Mouse (Mus musculus) thymus, postnatal 36 days (tissue): ENCODE results near the gene Plekha6.
"Not testable (repeated sequence)": the region's sequence is repeated elsewhere in the genome, so short reads cannot be mapped to it uniquely, and the experiment has no call there.

Experiments used
- DNase-seq, 2 experiments: peaks; one replicate each; pipeline ENCODE4 v3.0.0; 2022; ENCODE audit warnings: mixed read lengths in 2 of 2

Plekha6 gene

DNA sequence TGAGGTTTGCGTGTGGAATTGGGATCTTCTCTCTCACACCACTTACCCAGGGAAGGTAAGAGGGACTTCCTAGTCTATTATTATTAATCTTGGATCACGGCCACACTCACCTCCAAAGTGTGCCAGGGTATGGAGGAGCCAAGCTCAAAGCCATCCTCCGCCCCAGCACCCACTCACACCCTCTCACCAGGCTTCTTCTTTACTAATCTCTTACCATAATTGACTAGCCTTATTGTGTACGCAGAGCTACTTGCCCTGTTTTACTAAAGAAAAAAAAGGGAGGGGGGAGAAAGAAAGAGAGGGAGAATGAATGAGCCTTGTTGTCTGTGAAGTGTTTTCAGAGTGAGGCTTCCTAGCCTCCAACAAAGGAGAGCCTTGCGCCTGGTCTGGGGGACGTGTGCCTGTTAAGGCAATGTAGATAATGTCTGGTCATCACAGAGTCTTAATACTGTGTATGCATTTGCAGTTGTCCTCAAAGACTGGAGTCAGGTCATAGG lies 164.3 kb downstream of the Plekha6 start:
- no peak for DNase-seq

GRCm38 (mm10) chr1:133328896-133329637 lies 165.1 kb downstream of the Plekha6 start:
- no peak for DNase-seq

DNA sequence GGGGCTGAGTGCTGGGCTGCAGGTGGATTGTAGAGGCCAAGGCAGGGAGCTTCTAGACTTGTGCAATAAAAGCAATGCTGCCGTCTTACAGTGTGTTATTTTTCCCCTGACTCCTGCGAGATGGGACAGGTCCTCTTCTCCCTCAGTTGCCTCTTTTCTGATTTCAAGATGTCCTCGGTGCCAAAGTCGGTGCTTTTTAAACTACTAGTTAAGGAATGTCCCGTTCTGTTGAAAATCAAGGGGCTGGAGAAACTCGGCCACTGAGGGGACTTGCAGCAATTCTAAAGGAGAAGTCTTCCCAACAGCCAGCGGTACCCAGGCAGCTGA lies 165.6 kb downstream of the Plekha6 start:
- no peak for DNase-seq

GRCm38 (mm10) chr1:133331142-133331541 lies 167.1 kb downstream of the Plekha6 start:
- DNase-seq: no peak

DNA sequence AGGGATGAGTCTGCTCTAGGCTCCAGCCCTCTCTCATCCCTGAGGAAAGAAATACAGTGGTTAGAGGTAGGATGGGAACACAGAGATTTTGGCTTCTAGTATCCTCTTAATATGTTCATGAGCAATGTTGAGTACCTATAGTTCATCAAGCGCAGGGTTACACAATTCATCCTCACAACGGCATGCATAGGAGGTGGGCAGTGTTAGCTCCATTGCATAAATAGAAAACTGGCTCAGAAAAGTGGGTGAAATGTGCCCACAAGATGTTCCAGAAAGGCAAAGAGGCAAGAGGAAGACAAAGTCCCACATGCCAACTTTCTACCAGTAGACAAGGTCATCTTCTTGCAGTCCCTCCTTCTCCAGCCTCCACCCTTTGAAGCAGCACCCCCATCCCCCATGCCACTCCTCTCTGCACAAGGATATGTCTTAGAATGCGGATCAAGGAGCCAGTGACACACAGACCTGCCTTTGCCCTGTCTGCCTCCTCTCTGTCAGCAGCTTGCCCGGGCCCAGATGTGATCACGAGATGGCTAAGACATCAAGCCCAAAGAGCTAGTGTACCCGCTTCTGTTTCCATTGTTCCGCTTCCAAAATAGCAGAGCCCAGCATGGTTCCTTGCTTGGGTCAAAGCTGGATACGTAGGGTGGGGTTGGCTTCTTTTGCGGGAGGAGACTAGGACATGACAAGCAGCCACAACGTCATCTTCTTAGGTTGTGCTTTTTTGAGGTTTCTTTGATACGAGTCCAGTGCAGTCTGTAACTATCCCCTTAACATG lies 168.8 kb downstream of the Plekha6 start:
- DNase-seq: no peak

- no peak for DNase-seq
Measured at GRCm38 (mm10) chr1:133333937-133334336, 169.9 kb downstream of the Plekha6 start.

DNA sequence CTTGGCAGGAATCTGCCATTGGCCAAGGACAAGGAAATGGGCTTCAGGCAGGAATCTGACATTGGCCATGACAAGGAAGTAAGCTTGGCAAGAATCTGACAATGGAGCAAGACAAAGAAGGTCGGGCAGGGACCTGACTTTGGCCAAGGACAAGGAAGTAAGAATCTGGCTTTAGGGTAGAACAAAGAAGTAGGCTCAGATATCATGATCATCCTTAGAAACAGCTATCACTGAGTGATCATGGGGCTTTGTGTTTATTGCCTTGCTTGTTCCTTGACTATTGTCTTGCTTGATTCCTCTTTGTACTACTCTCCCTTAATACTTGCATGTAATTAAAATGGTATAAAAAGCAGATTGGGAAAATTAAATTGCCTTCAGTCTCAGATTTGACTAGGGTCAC lies 176.4 kb downstream of the Plekha6 start:
- not testable (repeated sequence) for DNase-seq

DNA sequence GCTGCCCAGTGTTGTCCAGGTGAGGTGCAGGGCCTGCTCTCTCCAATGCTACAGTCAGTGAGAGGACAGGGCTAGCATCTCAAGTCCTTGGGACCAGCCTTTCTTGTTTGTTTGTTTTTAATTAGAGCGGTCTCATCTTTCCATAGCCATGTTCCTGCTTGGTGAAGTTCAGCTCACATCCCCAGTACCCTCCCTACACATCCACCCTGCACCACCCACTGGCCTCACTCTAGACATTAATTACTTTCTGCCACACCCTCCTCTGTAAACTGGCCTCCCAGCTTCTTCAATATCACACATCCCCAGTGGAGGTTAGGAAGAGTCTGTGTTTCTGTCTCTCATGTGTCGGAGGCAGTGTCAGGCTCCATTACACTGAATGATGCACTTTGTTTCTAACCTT lies 180.3 kb downstream of the Plekha6 start:
- DNase-seq: no peak

GRCm38 (mm10) chr1:133346531-133346930 lies 182.5 kb downstream of the Plekha6 start:
- no peak for DNase-seq

DNA sequence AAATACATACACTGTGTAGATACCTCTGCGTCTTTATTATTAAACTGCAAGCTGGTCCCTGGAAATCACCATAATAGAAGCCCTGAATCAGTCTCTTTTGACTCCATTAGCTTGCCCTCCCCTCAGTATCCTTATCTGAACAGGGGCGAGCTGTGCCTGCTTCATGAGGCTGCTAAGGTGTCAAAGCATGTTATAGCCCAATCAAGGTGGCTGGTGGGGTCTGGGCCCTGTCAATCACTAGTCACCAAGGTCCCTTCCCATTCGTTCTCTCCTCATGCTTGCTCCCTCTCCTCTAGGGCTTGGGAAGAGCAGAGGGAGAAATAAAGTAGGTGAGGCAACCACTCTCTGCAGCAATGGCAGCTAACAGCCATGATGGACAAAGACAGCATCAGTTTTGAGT lies 183.2 kb downstream of the Plekha6 start:
- DNase-seq: no peak

DNA sequence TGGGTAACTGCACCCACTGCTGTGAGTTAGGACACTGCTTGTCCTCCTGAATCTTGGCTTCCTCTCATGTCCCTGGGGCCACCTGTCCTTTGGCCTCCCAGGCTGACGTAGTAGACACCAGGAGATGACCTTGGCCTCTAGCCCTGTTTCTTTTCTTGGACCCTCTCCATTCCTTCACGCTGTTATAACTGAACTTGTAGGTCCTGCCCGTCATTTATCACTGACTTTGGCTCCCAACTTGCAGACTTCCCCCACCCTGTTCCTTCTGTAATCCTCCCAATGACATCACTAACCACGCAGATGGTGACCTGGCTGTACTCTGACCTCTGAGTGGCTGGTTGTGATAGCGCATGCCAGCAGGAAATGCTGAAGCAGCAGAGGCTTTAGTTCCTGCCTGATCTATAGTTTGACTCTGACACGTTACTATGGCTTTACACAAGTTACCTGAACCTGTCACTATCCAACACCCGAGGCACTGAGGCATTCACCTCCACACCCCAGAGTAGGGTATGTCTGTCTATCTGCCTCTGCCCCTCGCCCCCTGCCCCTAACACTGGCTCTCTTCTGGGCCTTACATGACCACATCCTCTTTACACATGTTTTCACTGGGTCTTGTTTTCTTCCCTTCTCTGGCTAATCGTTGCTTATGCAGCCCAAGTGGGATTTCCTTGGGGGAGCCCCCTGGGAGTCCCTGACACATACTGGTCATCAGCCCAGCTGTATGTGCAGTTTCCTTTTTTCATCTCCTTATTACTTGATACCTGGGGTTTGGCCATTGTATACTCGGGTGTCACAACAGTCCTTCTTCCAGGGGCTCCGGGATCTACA lies 183.9 kb downstream of the Plekha6 start:
- DNase-seq: no peak

DNA sequence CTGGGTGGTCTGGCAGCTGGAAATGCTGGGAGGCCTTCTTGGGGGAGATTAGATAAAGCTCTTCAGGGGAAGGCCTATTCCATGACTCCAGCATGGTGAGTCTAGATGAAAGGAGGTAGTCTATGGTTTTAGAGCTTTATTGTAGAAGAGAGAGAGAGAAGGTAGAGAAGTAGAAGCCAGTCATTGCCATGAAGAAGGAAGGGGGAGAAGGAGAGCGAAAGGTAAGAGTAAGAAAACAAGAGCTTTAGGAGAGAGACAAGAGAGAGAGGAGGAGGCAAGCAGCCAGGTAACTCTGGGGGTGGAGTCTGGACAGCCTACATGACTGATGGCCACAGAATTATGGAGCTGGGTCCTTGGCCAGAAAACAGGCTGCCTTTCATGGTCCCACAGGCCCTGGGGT lies 186.2 kb downstream of the Plekha6 start, which contains the start of gene Ren1:
Gene Ren1, plus strand, starts transcription at position 301 of the 400 bp plus-strand sequence.
- no peak for DNase-seq

GRCm38 (mm10) chr1:133351762-133352161 lies 187.8 kb downstream of the Plekha6 start:
- no peak for DNase-seq
